Mouse (Mus musculus) ES-E14 (cell line): Measurements from ENCODE around the gene Izumo1r.

Experiments used
- CHD2 ChIP-seq: IDR thresholded peaks from 2 replicates; pipeline ENCODE4 v1.6.1; 2014; ENCODE audit warnings: mild to moderate bottlenecking, low read depth, low read length, inconsistent platforms
- HCFC1 ChIP-seq: IDR thresholded peaks from 2 replicates; pipeline ENCODE4 v1.6.1; 2012; ENCODE audit warnings: low read length, inconsistent platforms, borderline replicate concordance; ENCODE audit not compliant: insufficient read depth
- MAFK ChIP-seq: IDR thresholded peaks from 2 replicates; pipeline ENCODE4 v1.6.1; 2014; ENCODE audit warnings: mild to moderate bottlenecking, low read depth, low read length, inconsistent platforms; ENCODE audit not compliant: insufficient read depth
- ZC3H11A ChIP-seq: IDR thresholded peaks from 2 replicates; pipeline ENCODE4 v1.6.1; 2012; ENCODE audit warnings: low read depth, mild to moderate bottlenecking, inconsistent platforms, low read length, borderline replicate concordance
- ZNF384 ChIP-seq: IDR thresholded peaks from 2 replicates; pipeline ENCODE4 v1.6.1; 2012; ENCODE audit warnings: low read depth, low read length, inconsistent platforms

DNA sequence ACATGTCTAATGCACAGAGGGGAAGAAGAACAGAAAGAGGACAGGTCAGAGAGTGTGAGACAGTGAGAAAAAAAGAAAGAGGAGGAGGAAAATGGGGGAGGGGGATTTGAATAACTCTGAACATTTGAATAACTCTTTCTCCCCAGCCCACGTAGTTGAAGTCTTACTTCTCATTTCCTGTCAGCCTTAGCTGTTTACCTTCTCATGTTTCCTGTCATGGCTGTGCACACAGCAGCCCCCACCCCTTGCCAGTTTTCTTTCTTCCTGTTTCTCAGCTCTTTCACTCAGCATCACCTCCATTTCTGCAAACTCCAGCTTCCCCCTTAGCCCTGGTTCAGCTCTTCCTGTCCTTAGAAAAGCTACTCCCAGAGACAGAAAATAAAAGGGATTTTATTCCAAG, 22.8 kb upstream of the Izumo1r start:
- TF ChIP-seq CHD2 (no peak), ZC3H11A (no peak), HCFC1 (no peak), MAFK (no peak), ZNF384 (no peak)
